Mouse (Mus musculus): ENCODE data around the gene Lce1l.
"Not testable (repeated sequence)": the region's sequence is repeated elsewhere in the genome, so short reads cannot be mapped to it uniquely, and the experiment has no call there.

Lce1l gene

GRCm38 (mm10) chr3:92851186-92851585 lies at the start of gene Lce1l:
Gene Lce1l (minus strand): TSS chr3:92851286.
- no peak for DNase-seq

- no peak for DNase-seq
Measured at GRCm38 (mm10) chr3:92894489-92894888, 43.4 kb upstream of the Lce1l start.

GRCm38 (mm10) chr3:92894063-92894462 lies 43.0 kb upstream of the Lce1l start:
- DNase-seq, result no peak

DNA sequence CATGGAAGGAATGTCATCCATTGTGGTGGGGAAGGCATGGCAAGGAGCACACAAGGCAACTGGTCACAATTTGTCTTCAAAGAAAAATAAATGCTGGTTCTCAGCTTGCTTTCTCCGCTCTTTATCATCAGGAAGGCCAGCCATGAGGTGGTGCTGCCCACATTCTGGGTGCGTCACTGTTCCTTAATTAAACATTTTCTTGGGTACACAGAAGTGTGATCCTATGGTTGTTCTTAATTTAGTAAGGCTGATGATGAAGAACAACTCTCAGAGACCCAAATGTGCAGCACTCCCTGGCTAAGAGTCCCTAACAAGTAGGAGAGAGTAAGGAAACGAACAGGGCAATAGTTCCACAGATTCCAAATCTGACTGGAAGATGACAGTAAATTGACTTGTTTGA lies 23.1 kb upstream of the Lce1l start:
- DNase-seq, result no peak

GRCm38 (mm10) chr3:92870116-92870515 lies 19.0 kb upstream of the Lce1l start, which contains the start of gene 2310050C09Rik:
Gene 2310050C09Rik (minus strand): TSS chr3:92870216.
- DNase-seq, result no peak

- no peak for DNase-seq
Measured at GRCm38 (mm10) chr3:92827108-92827507, 24.0 kb downstream of the Lce1l start, which contains the start of gene Kprp. Gene Kprp (minus strand): TSS chr3:92827247.

- no peak for DNase-seq
Measured at GRCm38 (mm10) chr3:92825808-92826207, 25.3 kb downstream of the Lce1l start.

- DNase-seq, result not testable (repeated sequence)
Measured at GRCm38 (mm10) chr3:92816036-92816435, 35.0 kb downstream of the Lce1l start.

- DNase-seq, result no peak
Measured at GRCm38 (mm10) chr3:92815581-92815980, 35.5 kb downstream of the Lce1l start.

DNA sequence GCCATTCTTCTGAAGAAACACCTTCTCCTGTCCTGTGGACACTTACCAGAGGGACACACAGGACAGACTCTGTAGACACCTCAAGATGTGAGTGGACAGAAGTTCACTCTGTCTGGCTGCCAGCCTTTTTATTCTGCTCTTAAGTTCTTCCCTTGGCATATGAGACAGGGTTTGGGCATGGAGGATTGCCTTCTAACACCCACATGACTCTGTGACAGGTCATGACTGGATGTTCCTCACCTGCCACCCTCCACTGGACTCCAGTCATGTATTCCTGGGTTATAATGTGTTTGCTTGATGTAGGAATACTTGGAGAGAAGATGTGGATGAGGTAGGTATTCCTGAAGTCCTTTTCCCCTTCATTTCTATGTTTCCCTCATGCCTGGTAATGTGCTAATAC lies 43.3 kb downstream of the Lce1l start, which contains the start of gene Lce1k:
Lce1k (minus strand) TSS at position 101 of the 400 bp plus-strand sequence.
- no peak for DNase-seq
